Mouse (Mus musculus): ENCODE measurements around the gene Pcnx.

DNA sequence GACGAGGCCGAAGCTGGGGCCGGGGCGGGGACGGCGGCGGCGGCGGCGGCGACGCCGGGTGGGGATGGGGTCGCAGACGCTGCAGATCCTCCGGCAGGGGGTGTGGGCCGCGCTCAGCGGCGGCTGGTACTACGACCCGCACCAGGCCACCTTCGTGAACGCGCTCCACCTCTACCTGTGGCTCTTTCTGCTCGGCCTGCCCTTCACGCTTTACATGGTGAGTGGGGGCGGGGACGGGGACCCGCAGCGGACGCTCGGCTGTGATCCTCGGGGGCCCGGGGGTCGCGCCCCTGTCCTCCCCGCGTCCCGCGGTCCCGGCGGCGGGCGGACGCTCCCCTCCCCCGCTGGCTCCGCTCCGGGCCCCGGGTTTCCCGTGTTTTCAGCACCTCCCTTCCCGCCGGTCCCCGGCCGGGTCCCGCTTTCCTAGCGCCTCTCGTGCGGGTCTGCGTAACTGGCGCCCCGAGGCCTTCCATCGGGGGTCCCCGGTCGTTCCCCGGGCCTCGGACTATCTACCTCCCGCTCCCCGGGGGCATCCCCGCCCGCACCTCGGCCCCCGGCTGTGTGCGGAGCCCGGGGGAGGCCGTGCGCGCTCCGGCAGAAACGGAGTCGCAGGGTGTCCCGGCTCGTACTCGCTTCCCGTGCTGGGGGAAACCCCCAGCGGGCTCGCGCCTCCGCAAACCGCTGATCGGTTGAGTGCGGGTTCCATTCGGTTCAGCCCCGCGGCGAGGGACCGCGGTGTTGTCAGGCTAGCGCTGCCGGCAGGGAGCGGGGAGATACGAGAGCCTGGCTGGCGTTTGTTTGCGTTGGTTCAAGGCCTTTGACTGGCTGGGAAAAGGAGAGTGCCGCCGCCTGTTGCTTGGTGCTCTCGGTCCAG is 722 bp downstream of the Pcnx start:
- TF ChIP-seq POLR2A (IDR thresholded peaks at IDR 0.05; ENCODE audit: low read depth, low read length) (no peak), CTCF (conservative IDR thresholded peaks at IDR 0.05; ENCODE audit: insufficient read depth, insufficient read length, low read depth, low read length) (no peak; the same call in 1 of the 2 replicates)

All from kidney, adult 2 months (tissue).